Mouse (Mus musculus) left cerebral cortex, adult 8-10 months (tissue): Measurements from ENCODE around the gene Mapkapk2. TPM values are rescaled to one million over a fixed set of nuclear protein-coding genes. Genes with fewer than 3 reads are reported as not detected.

Experiments used
- DNase-seq, 2 experiments: peaks; one replicate each; pipeline ENCODE4 v3.0.0; 2022; ENCODE audit warnings: low spot score in 2 of 2
- total RNA-seq, 4 experiments: library from RNA; stranded (reverse); gene quantifications; 2 replicates each; pipeline ENCODE4 v1.2.4; 2022

Gene Mapkapk2
- total RNA-seq, 4 experiments from 2014 or later: 28.3 to 33.7 (median 31.7) TPM

- no peak for DNase-seq
Observed at GRCm38 (mm10) chr1:131021900-131022590, 75.6 kb downstream of the Mapkapk2 start.

DNA sequence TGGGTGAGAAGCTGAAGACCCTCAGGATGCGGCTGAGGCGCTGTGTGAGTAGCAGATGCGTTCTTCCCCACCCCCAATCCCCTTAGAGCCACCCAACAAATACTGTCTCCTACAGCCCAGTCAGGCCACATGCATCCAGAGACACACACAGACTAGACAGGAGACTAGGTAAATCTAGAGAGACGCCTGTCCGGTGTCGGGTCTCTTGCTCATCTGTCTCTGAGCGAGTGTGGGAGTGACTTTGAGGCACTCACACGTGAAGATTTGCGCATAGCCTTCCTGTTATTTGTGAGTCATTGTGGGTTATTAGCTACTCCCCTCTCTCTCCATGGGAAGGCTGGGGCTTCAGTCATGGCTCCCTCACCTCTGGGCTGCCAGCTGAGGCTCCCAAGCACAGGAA, 76.2 kb downstream of the Mapkapk2 start:
- no peak for DNase-seq

DNA sequence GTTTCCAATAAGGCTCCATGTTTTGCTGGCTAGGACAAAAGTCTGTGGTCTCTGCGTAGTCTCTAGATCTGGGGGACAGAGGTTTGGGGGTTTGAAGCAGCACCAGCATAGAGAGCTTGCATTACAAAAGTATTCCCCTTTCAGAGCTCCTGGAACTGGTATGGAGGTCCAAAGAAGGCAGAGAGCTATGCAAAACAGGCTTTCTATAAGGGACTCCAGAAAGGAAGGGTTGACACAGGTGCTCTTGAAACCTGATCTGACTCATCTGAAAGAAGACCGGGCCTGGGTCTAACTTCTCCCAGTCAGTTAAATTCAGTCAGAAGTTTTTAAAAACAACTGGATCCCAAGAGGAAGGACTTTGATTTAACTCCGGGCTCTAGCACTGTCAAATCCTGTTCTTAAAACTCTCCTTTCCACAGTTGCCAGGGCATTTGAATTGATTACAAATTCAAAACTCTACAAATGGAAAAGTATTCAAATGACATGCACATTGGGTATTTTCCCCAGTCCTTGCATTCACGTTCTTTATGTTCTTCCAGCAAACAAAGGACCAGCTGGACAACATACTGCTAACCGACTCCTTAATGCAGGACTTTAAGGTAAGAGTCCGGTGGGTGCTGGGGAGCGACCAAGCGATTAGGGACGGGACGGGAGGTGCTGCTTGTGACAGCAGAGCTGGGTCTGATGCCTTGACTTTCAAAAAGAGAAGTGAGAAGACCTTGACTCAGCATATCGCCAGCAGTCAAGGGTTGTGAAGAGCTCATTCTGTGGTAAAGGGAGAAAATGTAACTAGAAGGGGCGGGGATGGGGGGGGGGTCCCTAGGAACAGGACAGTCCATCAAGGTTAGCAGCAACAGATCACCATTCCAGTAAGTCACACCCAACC, 77.0 kb downstream of the Mapkapk2 start:
- no peak for DNase-seq

GRCm38 (mm10) chr1:131019492-131020098, 78.0 kb downstream of the Mapkapk2 start, which contains the start of gene Il10:
Gene Il10 (plus strand): TSS chr1:131019845.
- DNase-seq: no peak

DNA sequence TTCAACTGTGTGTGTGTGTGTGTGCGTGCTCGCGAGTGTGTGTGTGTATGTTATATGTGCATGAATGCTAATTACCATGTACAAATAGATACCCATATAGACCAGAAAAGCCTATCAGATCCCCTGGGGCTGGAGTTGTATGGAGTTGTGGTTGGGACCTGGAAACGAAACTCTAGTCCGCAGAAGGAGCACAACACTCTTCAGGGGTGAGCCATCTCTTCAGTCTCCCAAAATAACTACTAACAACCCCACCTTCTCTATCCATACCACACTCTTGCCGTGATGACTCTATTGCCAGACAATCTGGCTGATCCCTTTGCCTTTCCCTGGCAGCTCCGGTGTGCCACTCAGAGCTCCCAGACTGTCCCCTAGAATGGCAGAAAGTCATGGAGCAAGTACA, 81.7 kb downstream of the Mapkapk2 start:
- DNase-seq: no peak

DNA sequence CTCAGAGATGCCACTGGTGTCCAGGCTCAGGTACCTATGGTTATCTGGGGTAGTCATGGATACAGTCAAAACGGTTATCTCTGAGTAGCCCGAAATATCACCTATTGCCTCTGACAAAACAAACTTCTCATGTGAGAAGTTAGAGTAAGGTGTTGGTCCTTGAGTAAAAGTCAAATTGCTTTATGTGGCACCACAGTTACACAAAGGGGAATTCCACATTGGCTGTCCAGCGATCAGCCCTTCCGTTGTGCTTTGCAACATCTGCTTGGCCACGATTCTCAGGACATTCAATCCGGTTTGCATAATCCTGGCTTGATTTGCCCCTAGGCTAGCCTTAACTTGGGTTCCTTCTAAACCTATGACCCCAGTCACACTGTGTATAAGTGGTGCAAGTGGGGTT, 82.3 kb downstream of the Mapkapk2 start:
- DNase-seq: no peak

DNA sequence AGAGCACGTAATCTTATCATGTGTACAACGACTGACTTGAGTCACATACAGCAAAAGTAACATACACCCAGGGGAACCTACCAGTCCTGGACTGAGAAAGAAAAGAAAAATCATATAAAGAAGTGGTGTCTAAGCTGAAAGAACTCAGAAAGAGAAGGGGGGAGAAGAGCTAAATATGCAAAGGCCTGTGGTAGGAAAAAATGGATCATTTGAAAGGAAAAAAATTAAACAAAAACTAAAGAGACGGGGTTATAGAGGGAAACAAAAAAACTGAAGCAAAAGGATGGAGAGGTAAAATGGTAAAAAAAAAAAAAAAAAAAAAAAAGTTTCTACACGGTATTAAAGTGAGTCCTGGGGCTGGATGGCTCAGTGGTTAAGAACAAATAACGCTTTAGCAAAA, 83.7 kb downstream of the Mapkapk2 start:
- DNase-seq: no peak

DNA sequence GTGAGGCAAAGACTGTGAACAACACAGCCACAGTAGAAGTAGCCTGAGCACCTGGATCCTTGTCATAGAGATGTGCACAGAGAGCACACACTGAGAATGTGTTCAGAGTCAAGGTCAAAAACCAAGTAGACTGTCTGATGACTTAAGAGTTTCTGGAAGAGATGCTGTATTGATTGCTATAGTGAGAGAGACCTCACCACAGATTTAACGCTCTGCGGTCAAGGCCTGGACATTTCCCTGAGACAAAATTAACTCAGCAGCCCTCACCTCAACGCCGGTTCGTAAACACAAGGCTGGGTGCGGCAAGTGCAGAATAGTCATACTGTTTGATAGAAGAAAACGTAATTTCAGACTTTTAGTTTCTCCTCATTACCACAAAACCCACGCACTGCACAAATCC, 85.1 kb downstream of the Mapkapk2 start:
- no peak for DNase-seq

DNA sequence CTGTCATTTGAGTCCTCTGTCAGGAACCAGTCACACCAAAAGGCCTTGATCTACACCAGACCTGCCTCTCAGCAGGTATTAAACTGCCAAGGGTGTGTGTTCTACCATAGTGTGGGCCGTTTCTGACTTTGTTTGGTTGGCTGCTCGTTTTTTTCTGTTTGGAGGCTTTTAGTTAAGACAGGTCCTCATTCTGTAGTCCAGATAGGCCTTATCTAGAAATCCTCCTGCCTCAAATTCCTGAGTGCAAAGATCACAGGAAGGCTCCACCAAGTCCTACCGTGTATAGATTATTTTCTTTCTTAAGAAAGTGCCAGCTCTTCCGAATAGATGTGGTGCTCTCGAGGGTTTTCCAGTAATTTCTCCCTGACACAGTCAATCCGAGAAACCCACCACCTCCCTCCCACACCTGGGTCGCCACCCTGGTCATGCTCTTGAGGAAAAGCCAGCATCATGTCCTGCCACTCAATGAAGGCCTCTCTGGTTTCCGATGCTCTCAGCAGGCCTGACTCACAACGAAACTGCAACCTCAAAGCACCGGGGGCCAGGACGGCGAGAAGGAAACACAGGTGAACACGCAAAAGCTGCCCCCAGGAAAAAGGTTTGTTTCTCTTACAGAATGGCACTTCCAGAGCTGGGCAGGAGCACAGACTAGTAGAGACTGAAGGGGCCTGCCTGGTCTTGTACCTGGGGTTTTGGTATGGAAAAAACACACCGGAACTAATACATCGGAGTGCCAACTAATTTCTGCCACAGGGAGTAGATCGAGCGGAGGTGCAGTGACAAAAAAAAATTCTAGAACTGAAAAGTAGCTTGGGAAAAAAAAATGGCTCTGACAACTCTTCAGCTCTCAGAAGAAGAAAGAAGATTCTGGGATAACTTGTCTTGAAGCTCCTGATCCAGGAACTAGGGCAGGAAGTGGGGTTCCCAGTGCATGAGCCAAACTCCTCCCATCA, 87.1 kb downstream of the Mapkapk2 start:
- no peak for DNase-seq

DNA sequence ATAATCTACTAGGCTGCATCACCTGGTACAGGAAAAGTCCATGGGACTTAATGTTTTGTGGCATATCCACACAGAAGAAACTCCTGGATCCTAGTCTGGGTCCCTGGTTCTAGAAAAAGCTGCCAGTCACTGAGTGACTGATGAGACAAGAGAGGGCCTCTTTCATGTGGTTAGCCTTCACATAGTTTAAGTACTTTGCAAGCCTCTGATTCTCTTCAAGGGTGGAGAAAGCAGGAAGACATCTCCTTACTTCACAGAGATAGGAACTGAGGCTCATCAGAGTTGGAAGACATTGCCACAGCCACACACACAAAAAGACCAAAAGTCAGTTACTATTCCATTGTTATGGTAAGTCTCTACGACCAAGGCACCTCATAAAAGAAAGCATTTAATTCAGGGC, 91.6 kb downstream of the Mapkapk2 start:
- no peak for DNase-seq

Other genes with a start within 250 kb of the Mapkapk2 start
- under 1 TPM in 1 of 4 experiments, not detected in 3; 0.88 TPM for gene Fcmr, start 232.2 kb downstream of the Mapkapk2 start, total RNA-seq
- not detected for gene Il24, start 210.4 kb downstream of the Mapkapk2 start, total RNA-seq
- gene Il20, start 186.4 kb downstream of the Mapkapk2 start, total RNA-seq: not detected
- not detected for gene Il19, start 157.7 kb downstream of the Mapkapk2 start, total RNA-seq
- gene Il10, start 78.0 kb downstream of the Mapkapk2 start, total RNA-seq: not detected
- 10 to 100 TPM in 2 of 4 experiments, 1 to 10 TPM in 2; 7.8 to 11.0 (median 9.7) TPM for gene Dyrk3, start 40.5 kb upstream of the Mapkapk2 start, total RNA-seq
- 10 to 100 TPM; 33.1 to 38.1 (median 34.4) TPM for gene Eif2d, start 55.4 kb upstream of the Mapkapk2 start, total RNA-seq
- gene Rassf5, start 147.4 kb upstream of the Mapkapk2 start, total RNA-seq: 10 to 100 TPM; 24.2 to 26.0 (median 25.0) TPM
- gene Ikbke, start 181.8 kb upstream of the Mapkapk2 start, total RNA-seq: 1 to 10 TPM in 3 of 4 experiments, under 1 TPM in 1; 0.89 to 2.2 (median 1.6) TPM